Mouse (Mus musculus): ENCODE data around the gene Blcap. TPM values are rescaled to one million over a fixed set of nuclear protein-coding genes. Genes with fewer than 3 reads are reported as not detected.
A peak's percentile ranks its signal among the peaks of the same experiment; 100 is the strongest.

The Blcap gene
- polyA plus RNA-seq, 1 experiment from 2014 or later, result 201 TPM

GRCm38 (mm10) chr2:157568881-157569280 lies 2.2 kb downstream of the Blcap start:
- H3K9me3 ChIP-seq, result no peaks in the 10 kb centered on the region
- H3K27me3 ChIP-seq, result no peaks in the 10 kb centered on the region
- ATAC-seq (replicated peaks), result no peak
- no peaks in the 10 kb centered on the region; the same call in 1 of the 2 replicates for H3K36me3 ChIP-seq
- no peak overlapping the region for H3K4me2 ChIP-seq (replicated peaks)
- WGBS, result 14% methylated on average over 2 of the region's 2 CpGs
- no peak overlapping the region for H3K27ac ChIP-seq (replicated peaks)
- no peak overlapping the region for H3K9ac ChIP-seq (replicated peaks)
- H3K4me3 ChIP-seq, result no peak overlapping the region
- peaks cover 33% of the 10 kb centered on the region for H3K4me1 ChIP-seq

- no peaks in the 10 kb centered on the region for H3K9me3 ChIP-seq
- peak overlapping the region; percentile 93 for H3K4me3 ChIP-seq
- 84% methylated on average over 11 of the region's 11 CpGs for WGBS
- H3K27ac ChIP-seq (replicated peaks), result peak overlapping the region; percentile 94
- no peaks in the 10 kb centered on the region; the same call in 1 of the 2 replicates for H3K36me3 ChIP-seq
- H3K4me2 ChIP-seq (replicated peaks), result peak overlapping the region; percentile 80
- no peaks in the 10 kb centered on the region for H3K27me3 ChIP-seq
- H3K4me1 ChIP-seq, result peaks cover 42% of the 10 kb centered on the region
- no peak for ATAC-seq (replicated peaks)
- H3K9ac ChIP-seq (replicated peaks), result peak overlapping the region; percentile 96
These were observed 3.7 kb downstream of the Blcap start for GRCm38 (mm10) chr2:157567235-157567961.

GRCm38 (mm10) chr2:157566260-157566952 lies 4.7 kb downstream of the Blcap start:
- peak overlapping the region; percentile 80 for H3K4me2 ChIP-seq (replicated peaks)
- peak overlapping the region; percentile 94 for H3K27ac ChIP-seq (replicated peaks)
- ATAC-seq (replicated peaks), result peak; percentile 85
- peaks cover 8% of the 10 kb centered on the region for H3K36me3 ChIP-seq
- no peaks in the 10 kb centered on the region for H3K27me3 ChIP-seq
- H3K9me3 ChIP-seq, result peaks cover 3% of the 10 kb centered on the region; the same call in 1 of the 2 replicates
- under 1% methylated on average over 36 of the region's 36 CpGs for WGBS
- peak overlapping the region; percentile 93 for H3K4me3 ChIP-seq
- peak overlapping the region; percentile 96 for H3K9ac ChIP-seq (replicated peaks)
- peaks cover 44% of the 10 kb centered on the region for H3K4me1 ChIP-seq

- Histone ChIP-seq H3K9me3 (peaks cover 3% of the 10 kb centered on the region; the same call in 1 of the 2 replicates), H3K4me3 (peak overlapping the region; percentile 93), H3K36me3 (peaks cover 13% of the 10 kb centered on the region), H3K27me3 (no peaks in the 10 kb centered on the region), H3K9ac (replicated peaks) (peak overlapping the region; percentile 96), H3K27ac (replicated peaks) (peak overlapping the region; percentile 94), H3K4me1 (peaks cover 44% of the 10 kb centered on the region), H3K4me2 (replicated peaks) (peak overlapping the region; percentile 80)
- ATAC-seq (replicated peaks), result peak; percentile 27
- under 1% methylated on average over 35 of the region's 35 CpGs for WGBS
These were observed 5.2 kb downstream of the Blcap start for GRCm38 (mm10) chr2:157565898-157566259.

- no peak for ATAC-seq (replicated peaks)
- peaks cover 3% of the 10 kb centered on the region; the same call in 1 of the 2 replicates for H3K9me3 ChIP-seq
- H3K4me2 ChIP-seq (replicated peaks), result peak overlapping the region; percentile 80
- H3K4me3 ChIP-seq, result peak overlapping the region; percentile 93
- WGBS, result 8% methylated on average over 13 of the region's 13 CpGs
- H3K9ac ChIP-seq (replicated peaks), result peak overlapping the region; percentile 96
- H3K27me3 ChIP-seq, result no peaks in the 10 kb centered on the region
- peaks cover 44% of the 10 kb centered on the region for H3K4me1 ChIP-seq
- H3K27ac ChIP-seq (replicated peaks), result peak overlapping the region; percentile 94; the same call in 1 of the 2 replicates
- H3K36me3 ChIP-seq, result peaks cover 13% of the 10 kb centered on the region
These were observed 5.6 kb downstream of the Blcap start for GRCm38 (mm10) chr2:157565446-157565845.

- Histone ChIP-seq H3K27ac (replicated peaks) (0 out of 2 replicates have a peak overlapping the region, but pooled peaks have one; percentile 94), H3K4me1 (peaks cover 44% of the 10 kb centered on the region), H3K9ac (replicated peaks) (peak overlapping the region; percentile 96), H3K27me3 (no peaks in the 10 kb centered on the region), H3K36me3 (peaks cover 15% of the 10 kb centered on the region), H3K9me3 (peaks cover 3% of the 10 kb centered on the region; the same call in 1 of the 2 replicates), H3K4me2 (replicated peaks) (peak overlapping the region; percentile 80), H3K4me3 (peak overlapping the region; percentile 93)
- WGBS, result 80% methylated on average over 4 of the region's 4 CpGs
- no peak for ATAC-seq (replicated peaks)
These were observed 6.4 kb downstream of the Blcap start for GRCm38 (mm10) chr2:157564723-157565122.

- no peak for ATAC-seq (replicated peaks)
- peak overlapping the region; percentile 93 for H3K27ac ChIP-seq (replicated peaks)
- 0 out of 2 replicates have a peak overlapping the region, but pooled peaks have one; percentile 57 for H3K9ac ChIP-seq (replicated peaks)
- peak overlapping the region; percentile 51 for H3K4me2 ChIP-seq (replicated peaks)
- peaks cover 32% of the 10 kb centered on the region for H3K36me3 ChIP-seq
- no peaks in the 10 kb centered on the region for H3K27me3 ChIP-seq
- peak overlapping the region; percentile 60; the same call in 1 of the 2 replicates for H3K4me3 ChIP-seq
- H3K4me1 ChIP-seq, result peaks cover 56% of the 10 kb centered on the region
- 50% methylated on average over 2 of the region's 2 CpGs for WGBS
- H3K9me3 ChIP-seq, result peaks cover 19% of the 10 kb centered on the region
These were observed 8.0 kb downstream of the Blcap start for GRCm38 (mm10) chr2:157563031-157563430.

GRCm38 (mm10) chr2:157561165-157561836 lies 9.8 kb downstream of the Blcap start:
- WGBS, result 49% methylated on average over 27 of the region's 27 CpGs
- Histone ChIP-seq H3K27me3 (no peaks in the 10 kb centered on the region), H3K27ac (replicated peaks) (peak overlapping the region; percentile 93), H3K36me3 (peaks cover 49% of the 10 kb centered on the region), H3K4me1 (peaks cover 45% of the 10 kb centered on the region), H3K9ac (replicated peaks) (peak overlapping the region; percentile 57), H3K4me2 (replicated peaks) (peak overlapping the region; percentile 51), H3K9me3 (peaks cover 20% of the 10 kb centered on the region), H3K4me3 (peak overlapping the region; percentile 60)
- peak; percentile 26 for ATAC-seq (replicated peaks)

GRCm38 (mm10) chr2:157560302-157560701 lies 10.8 kb downstream of the Blcap start:
- no peaks in the 10 kb centered on the region for H3K27me3 ChIP-seq
- H3K9me3 ChIP-seq, result peaks cover 20% of the 10 kb centered on the region
- peaks cover 42% of the 10 kb centered on the region for H3K4me1 ChIP-seq
- ATAC-seq (replicated peaks), result peak; percentile 17
- peak overlapping the region; percentile 51 for H3K4me2 ChIP-seq (replicated peaks)
- WGBS, result 44% methylated on average over 33 of the region's 33 CpGs
- H3K27ac ChIP-seq (replicated peaks), result peak overlapping the region; percentile 93
- peak overlapping the region; percentile 85 for H3K9ac ChIP-seq (replicated peaks)
- H3K36me3 ChIP-seq, result peaks cover 51% of the 10 kb centered on the region
- peak overlapping the region; percentile 60 for H3K4me3 ChIP-seq

GRCm38 (mm10) chr2:157559858-157560257 lies 11.2 kb downstream of the Blcap start, which contains the start of gene Nnat:
Nnat (plus strand) TSS chr2:157560078.
- Histone ChIP-seq H3K27me3 (no peaks in the 10 kb centered on the region), H3K36me3 (peaks cover 51% of the 10 kb centered on the region), H3K27ac (replicated peaks) (peak within 1 kb of the TSS; percentile 93), H3K4me2 (replicated peaks) (peak within 1 kb of the TSS; percentile 51), H3K4me1 (peaks cover 38% of the 10 kb centered on the region), H3K9me3 (peaks cover 20% of the 10 kb centered on the region), H3K4me3 (peak within 1 kb of the TSS; percentile 60), H3K9ac (replicated peaks) (peak within 1 kb of the TSS; percentile 85)
- 51% methylated on average over 27 of the region's 27 CpGs for WGBS
- peak; percentile 74 for ATAC-seq (replicated peaks)

GRCm38 (mm10) chr2:157559440-157559839 lies 11.6 kb downstream of the Blcap start:
- H3K4me3 ChIP-seq, result peak overlapping the region; percentile 60
- peaks cover 51% of the 10 kb centered on the region for H3K36me3 ChIP-seq
- no peak for ATAC-seq (replicated peaks)
- peak overlapping the region; percentile 93 for H3K27ac ChIP-seq (replicated peaks)
- peaks cover 34% of the 10 kb centered on the region for H3K4me1 ChIP-seq
- H3K27me3 ChIP-seq, result no peaks in the 10 kb centered on the region
- WGBS, result 46% methylated on average over 19 of the region's 19 CpGs
- peaks cover 20% of the 10 kb centered on the region for H3K9me3 ChIP-seq
- peak overlapping the region; percentile 85 for H3K9ac ChIP-seq (replicated peaks)
- H3K4me2 ChIP-seq (replicated peaks), result peak overlapping the region; percentile 51
